Mouse (Mus musculus): ENCODE measurements around the gene Cnga4. TPM values are rescaled to one million over a fixed set of nuclear protein-coding genes. Genes with fewer than 3 reads are reported as not detected.
"Not testable (repeated sequence)": the region's sequence is repeated elsewhere in the genome, so short reads cannot be mapped to it uniquely, and the experiment has no call there.

Gene Cnga4
- not detected in 2 replicates for total RNA-seq (2012; rRNA removed)
- not detected in 2 replicates for total RNA-seq (2014; rRNA removed)
- polyA plus RNA-seq (2012; ENCODE audit: insufficient read length, low read depth): not detected in 2 replicates

GRCm38 (mm10) chr7:105404268-105404667 is at the start of gene Cnga4:
Gene Cnga4, plus strand, starts transcription at chr7:105404568.
- Histone ChIP-seq H3K27ac (ENCODE audit: insufficient read depth, low read depth) (no peak within 1 kb of the TSS), H3K9me3 (replicated peaks; ENCODE audit: low read length) (no peaks in the 10 kb centered on the region), H3K4me2 (ENCODE audit: insufficient read depth, low read depth, poor library complexity, severe bottlenecking) (no peak within 1 kb of the TSS), H3K4me1 (ENCODE audit: control insufficient read depth in 1 of 2, insufficient read depth in 2 of 2) (0 out of 4 replicates have a peak, but pooled peaks cover 0 to 2% of the 10 kb centered on the region in 2 experiments), H3K4me3 (replicated peaks in 1 of 3; ENCODE audit: low read depth in 2 of 3, low read length in 2 of 3, poor library complexity in 1 of 3) (no peak within 1 kb of the TSS), H3K27me3 (replicated peaks) (peaks cover 41% of the 10 kb centered on the region), H3K36me3 (replicated peaks in 1 of 2; ENCODE audit: control insufficient read depth in 1 of 2, insufficient read depth in 1 of 2, low read length in 1 of 2) (no peaks in the 10 kb centered on the region), H3K79me2 (replicated peaks; ENCODE audit: control insufficient read depth, extremely low read depth, insufficient read depth, poor library complexity, severe bottlenecking) (no peaks in the 10 kb centered on the region), H3K9ac (ENCODE audit: insufficient read depth, low read depth) (no peak within 1 kb of the TSS)
- no peak for TF ChIP-seq JUND (conservative IDR thresholded peaks at IDR 0.05; ENCODE audit: low read depth, low read length)
- in situ Hi-C loops (cut with MboI; ENCODE audit: low pct_ligation_motif_present, low pct_unique_long_range_greater_than_20kb, low sequenced_read_pairs): loop anchor here (10.0 kb wide), 1 partner anchor 121 kb away; no protein-coding TSS in a partner anchor
- dilution Hi-C loops (cut with MboI; ENCODE audit: extremely low pct_ligation_motif_present, extremely low pct_unique_long_range_greater_than_20kb, low sequenced_read_pairs): no loop called here
- DNase-seq (ENCODE audit: extremely low read depth): no peak

GRCm38 (mm10) chr7:105356064-105356463 is 48.3 kb upstream of the Cnga4 start:
- H3K4me3 ChIP-seq (replicated peaks in 1 of 3; ENCODE audit: low read depth in 2 of 3, low read length in 2 of 3, poor library complexity in 1 of 3); H3K4me1 ChIP-seq (ENCODE audit: control insufficient read depth in 1 of 2, insufficient read depth in 2 of 2); H3K27ac ChIP-seq (ENCODE audit: insufficient read depth, low read depth); H3K9me3 ChIP-seq (replicated peaks; ENCODE audit: low read length); DNase-seq (ENCODE audit: extremely low read depth); H3K36me3 ChIP-seq (replicated peaks in 1 of 2; ENCODE audit: control insufficient read depth in 1 of 2, insufficient read depth in 1 of 2, low read length in 1 of 2); in situ Hi-C loops (cut with MboI; ENCODE audit: low pct_ligation_motif_present, low pct_unique_long_range_greater_than_20kb, low sequenced_read_pairs); H3K4me2 ChIP-seq (ENCODE audit: insufficient read depth, low read depth, poor library complexity, severe bottlenecking); H3K79me2 ChIP-seq (replicated peaks; ENCODE audit: control insufficient read depth, extremely low read depth, insufficient read depth, poor library complexity, severe bottlenecking); dilution Hi-C loops (cut with MboI; ENCODE audit: extremely low pct_ligation_motif_present, extremely low pct_unique_long_range_greater_than_20kb, low sequenced_read_pairs); H3K27me3 ChIP-seq (replicated peaks); H3K9ac ChIP-seq (ENCODE audit: insufficient read depth, low read depth): not testable (repeated sequence)

DNA sequence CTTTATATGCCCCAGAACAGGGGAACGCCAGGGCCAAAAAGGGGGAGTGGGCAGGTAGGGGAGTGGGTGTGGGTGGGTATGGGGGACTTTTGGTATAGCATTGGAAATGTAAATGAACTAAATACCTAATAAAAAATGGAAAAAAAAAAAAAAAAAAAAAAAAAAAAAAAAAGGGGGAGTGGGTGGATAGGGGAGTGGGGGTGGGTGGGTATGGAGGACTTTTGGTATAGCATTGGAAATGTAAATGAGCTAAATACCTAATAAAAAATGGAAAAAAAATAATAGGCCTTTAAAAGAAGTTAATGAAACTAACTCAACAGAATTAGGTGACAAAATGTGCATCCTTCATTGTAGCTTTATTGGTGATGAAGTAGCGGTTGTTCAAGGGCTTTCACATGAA is 47.9 kb upstream of the Cnga4 start:
- dilution Hi-C loops (cut with MboI; ENCODE audit: extremely low pct_ligation_motif_present, extremely low pct_unique_long_range_greater_than_20kb, low sequenced_read_pairs); H3K27ac ChIP-seq (ENCODE audit: insufficient read depth, low read depth); H3K9me3 ChIP-seq (replicated peaks; ENCODE audit: low read length); H3K4me3 ChIP-seq (replicated peaks in 1 of 3; ENCODE audit: low read depth in 2 of 3, low read length in 2 of 3, poor library complexity in 1 of 3); H3K27me3 ChIP-seq (replicated peaks); H3K9ac ChIP-seq (ENCODE audit: insufficient read depth, low read depth); DNase-seq (ENCODE audit: extremely low read depth); H3K79me2 ChIP-seq (replicated peaks; ENCODE audit: control insufficient read depth, extremely low read depth, insufficient read depth, poor library complexity, severe bottlenecking); in situ Hi-C loops (cut with MboI; ENCODE audit: low pct_ligation_motif_present, low pct_unique_long_range_greater_than_20kb, low sequenced_read_pairs); H3K36me3 ChIP-seq (replicated peaks in 1 of 2; ENCODE audit: control insufficient read depth in 1 of 2, insufficient read depth in 1 of 2, low read length in 1 of 2); H3K4me2 ChIP-seq (ENCODE audit: insufficient read depth, low read depth, poor library complexity, severe bottlenecking); H3K4me1 ChIP-seq (ENCODE audit: control insufficient read depth in 1 of 2, insufficient read depth in 2 of 2): not testable (repeated sequence)

GRCm38 (mm10) chr7:105361713-105362112 is 42.7 kb upstream of the Cnga4 start:
- no peak for DNase-seq (ENCODE audit: extremely low read depth)
- no peak overlapping the region for H3K4me2 ChIP-seq (ENCODE audit: insufficient read depth, low read depth, poor library complexity, severe bottlenecking)
- no peaks in the 10 kb centered on the region for H3K79me2 ChIP-seq (replicated peaks; ENCODE audit: control insufficient read depth, extremely low read depth, insufficient read depth, poor library complexity, severe bottlenecking)
- dilution Hi-C loops (cut with MboI; ENCODE audit: extremely low pct_ligation_motif_present, extremely low pct_unique_long_range_greater_than_20kb, low sequenced_read_pairs): no loop called here
- no peaks in the 10 kb centered on the region for H3K9me3 ChIP-seq (replicated peaks; ENCODE audit: low read length)
- no peaks in the 10 kb centered on the region for H3K36me3 ChIP-seq (replicated peaks in 1 of 2; ENCODE audit: control insufficient read depth in 1 of 2, insufficient read depth in 1 of 2, low read length in 1 of 2)
- in situ Hi-C loops (cut with MboI; ENCODE audit: low pct_ligation_motif_present, low pct_unique_long_range_greater_than_20kb, low sequenced_read_pairs): no loop called here
- no peak overlapping the region for H3K9ac ChIP-seq (ENCODE audit: insufficient read depth, low read depth)
- TF ChIP-seq PAX5 (IDR thresholded peaks at IDR 0.05; ENCODE audit: low read length) (no peak), CHD2 (IDR thresholded peaks at IDR 0.05; ENCODE audit: low read length) (no peak), USF1 (IDR thresholded peaks at IDR 0.05; ENCODE audit: low read depth, low read length) (no peak), KAT2A (IDR thresholded peaks at IDR 0.05; ENCODE audit: insufficient replicate concordance, low read length) (no peak), MAZ (IDR thresholded peaks at IDR 0.05; ENCODE audit: low read depth, low read length) (no peak), MEF2A (IDR thresholded peaks at IDR 0.05; ENCODE audit: borderline replicate concordance, low read depth, low read length) (no peak), ZKSCAN1 (IDR thresholded peaks at IDR 0.05; ENCODE audit: borderline replicate concordance, low read depth, low read length) (no peak), IRF4 (IDR thresholded peaks at IDR 0.05; ENCODE audit: low read depth, low read length) (no peak), ZNF384 (IDR thresholded peaks at IDR 0.05; ENCODE audit: low read depth, low read length) (no peak), ZC3H11A (IDR thresholded peaks at IDR 0.05; ENCODE audit: low read depth, low read length) (no peak), SMC3 (IDR thresholded peaks at IDR 0.05; ENCODE audit: low read depth, low read length) (no peak), TCF12 (IDR thresholded peaks at IDR 0.05; ENCODE audit: low read depth, low read length) (no peak), CTCF (conservative IDR thresholded peaks at IDR 0.05 in 1 of 2, IDR thresholded peaks at IDR 0.05 in 1 of 2; ENCODE audit: low read depth in 2 of 2, low read length in 2 of 2) (no peak), JUN (IDR thresholded peaks at IDR 0.05; ENCODE audit: insufficient read depth, low read depth, low read length) (no peak), SIN3A (IDR thresholded peaks at IDR 0.05; ENCODE audit: low read length) (no peak), RAD21 (IDR thresholded peaks at IDR 0.05; ENCODE audit: low read depth, low read length) (no peak)
- no peak overlapping the region for H3K4me3 ChIP-seq (replicated peaks in 1 of 3; ENCODE audit: low read depth in 2 of 3, low read length in 2 of 3, poor library complexity in 1 of 3)
- H3K4me1 ChIP-seq (ENCODE audit: control insufficient read depth in 1 of 2, insufficient read depth in 2 of 2): peaks cover 0 to 8% of the 10 kb centered on the region in 2 experiments; a peak in 2 of 4 replicates
- no peak overlapping the region for H3K27ac ChIP-seq (ENCODE audit: insufficient read depth, low read depth)
- H3K27me3 ChIP-seq (replicated peaks): no peaks in the 10 kb centered on the region

Data from CH12.LX (cell line).